Mouse (Mus musculus): Measurements from ENCODE around the gene Deaf1.
"Not testable (repeated sequence)": the region's sequence is repeated elsewhere in the genome, so short reads cannot be mapped to it uniquely, and the experiment has no call there.

Deaf1 gene

DNA sequence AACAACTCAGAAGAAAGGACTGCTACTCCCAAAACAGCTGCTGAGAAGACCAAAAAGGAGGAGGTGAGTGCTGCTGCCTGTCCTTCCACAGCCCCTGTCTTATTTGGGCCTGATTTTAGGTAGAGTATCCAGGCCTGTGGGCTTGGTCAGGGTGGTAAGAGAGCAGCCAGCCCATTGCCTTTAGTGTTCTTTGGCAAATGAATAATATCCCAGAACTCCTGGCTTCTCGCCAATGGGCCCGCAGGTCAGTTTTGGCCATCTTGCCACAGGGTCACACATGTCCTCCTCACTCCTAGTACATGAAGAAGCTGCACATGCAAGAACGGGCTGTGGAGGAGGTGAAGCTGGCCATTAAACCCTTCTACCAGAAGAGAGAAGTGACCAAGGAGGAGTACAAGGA lies 66.0 kb downstream of the Deaf1 start:
- DNase-seq = no peak

DNA sequence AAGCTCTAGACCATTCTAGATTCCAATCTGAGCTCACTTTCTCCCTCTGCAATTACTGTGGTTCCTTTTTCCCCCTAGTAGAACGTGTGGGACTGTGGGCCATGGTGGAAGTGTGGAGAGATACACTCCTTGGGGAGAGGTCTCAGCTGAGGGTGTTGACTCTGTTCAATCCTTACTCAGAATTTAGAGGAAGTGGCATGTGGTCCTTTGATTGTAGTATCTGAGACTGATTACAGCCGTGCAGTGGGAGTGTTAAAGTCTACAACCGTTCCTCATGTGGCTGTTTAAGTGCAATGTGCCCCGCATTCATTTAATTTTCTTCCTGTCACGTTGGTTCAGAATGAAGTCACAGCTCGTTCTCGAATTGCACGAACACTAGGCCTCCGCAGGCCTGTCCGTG lies 71.3 kb downstream of the Deaf1 start:
- DNase-seq = no peak

DNA sequence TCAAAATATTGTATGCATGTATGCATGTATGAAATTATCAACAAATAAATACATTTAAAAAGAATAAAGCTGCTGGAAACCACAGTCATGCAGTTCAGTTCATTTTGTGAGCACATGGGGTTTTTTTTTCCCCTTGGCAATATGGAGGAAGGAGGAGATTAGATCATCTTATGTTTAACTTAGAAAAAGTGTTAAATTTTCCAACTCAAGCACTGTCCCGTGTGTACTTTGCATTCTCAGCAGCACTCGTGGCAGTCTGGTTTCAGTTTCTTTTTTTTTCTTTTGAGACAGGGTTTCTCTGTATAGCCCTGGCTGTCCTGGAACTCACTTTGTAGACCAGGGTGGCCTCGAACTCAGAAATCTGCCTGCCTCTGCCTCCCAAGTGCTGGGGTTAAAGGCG lies 77.0 kb downstream of the Deaf1 start:
- DNase-seq = not testable (repeated sequence)

Measured in thymus, postnatal 14 days (tissue).